ENCODE assay signal across 19 mouse cellular contexts in the genomic region with DNA sequence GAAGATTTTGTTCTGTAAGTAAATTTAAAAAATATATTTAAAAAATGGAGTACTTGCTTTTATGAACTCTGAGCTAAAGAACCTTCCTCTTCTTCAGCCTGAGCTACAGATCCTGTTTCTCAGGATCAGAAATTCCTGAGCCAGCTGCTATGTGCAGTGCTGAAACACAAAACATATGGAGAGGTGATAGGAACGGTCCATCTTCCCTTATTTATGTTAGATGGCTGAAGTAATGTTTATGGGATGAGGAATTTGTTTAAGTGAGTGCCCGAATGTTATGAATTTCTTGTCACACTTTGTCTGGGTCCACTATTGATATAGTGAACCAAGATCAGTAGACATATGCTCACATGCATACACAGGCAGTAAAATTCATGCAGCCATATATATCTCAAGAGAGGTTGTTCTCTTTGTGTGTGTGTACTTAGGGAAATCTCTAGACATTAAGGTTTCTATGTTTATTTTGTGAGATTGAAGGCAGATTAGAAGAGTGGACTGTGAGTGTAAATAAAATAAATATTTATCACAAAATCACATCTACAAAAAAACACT.
"Had no signal": no experiment of that assay in that cellular context is flagged by ENCODE, and none has a peak within 500 bp of the region (broad histone marks: within the 10 kb centered on the region; RNA-seq: fewer than 3 reads in every experiment).

No protein-coding gene starts in this region.

- H3K36me3 ChIP-seq: limb, embryonic 12.5 days; liver, embryonic 13.5 days; midbrain, embryonic 10.5 days; neural tube, embryonic 15.5 days had no signal

- H3K27me3 ChIP-seq: limb, embryonic 12.5 days; liver, embryonic 13.5 days; neural tube, embryonic 15.5 days had no signal

- ATAC-seq: liver, postnatal 0 days had no signal

- H3K27ac ChIP-seq: kidney, postnatal 0 days; limb, embryonic 12.5 days; liver, embryonic 13.5 days; midbrain, embryonic 10.5 days; neural tube, embryonic 15.5 days had no signal

- H3K9me3 ChIP-seq: limb, embryonic 12.5 days; liver, embryonic 13.5 days; midbrain, embryonic 10.5 days; neural tube, embryonic 15.5 days had no signal

- H3K4me1 ChIP-seq: limb, embryonic 12.5 days; liver, embryonic 13.5 days; midbrain, embryonic 10.5 days; neural tube, embryonic 15.5 days had no signal

- H3K4me3 ChIP-seq: limb, embryonic 12.5 days; liver, embryonic 13.5 days; midbrain, embryonic 10.5 days; myocyte; neural tube, embryonic 15.5 days had no signal

- DNase-seq: kidney, adult 11 months; kidney, adult 9 months; kidney, postnatal 36 days; layer of hippocampus, adult 9-11 months; layer of hippocampus, postnatal 36 days; liver; liver, embryonic 13.5 days; liver, postnatal 0 days; lung, postnatal 36 days; midbrain, embryonic 14.5 days; right cerebral cortex, postnatal 4 days; spleen, adult 18-20 months; thymus, adult 18-20 months; thymus, postnatal 14 days had no signal

- H3K9ac ChIP-seq: limb, embryonic 12.5 days; liver, embryonic 13.5 days; liver, postnatal 0 days; neural tube, embryonic 15.5 days had no signal

- H3K4me2 ChIP-seq: limb, embryonic 12.5 days; liver, embryonic 13.5 days; neural tube, embryonic 15.5 days had no signal
